Mouse (Mus musculus): ENCODE measurements around the gene Tasp1.

GRCm38 (mm10) chr2:140042081-140042480, 24.5 kb downstream of the Tasp1 start:
- TF ChIP-seq CTCF (IDR thresholded peaks at IDR 0.05; ENCODE audit: low read depth) (no peak), EP300 (IDR thresholded peaks at IDR 0.05; ENCODE audit: low read depth) (no peak)

All from liver, postnatal 0 days (tissue).